Mouse (Mus musculus): ENCODE measurements at regions not wholly inside any gene's neighbourhood (a gene's known extent, or its start where the extent isn't known, plus 50 kb on each side); places are given as distances from the start of the nearest gene placed in this dataset.

- TF ChIP-seq CTCF (conservative IDR thresholded peaks at IDR 0.05) = no peak
- DNase-seq (ENCODE audit: low spot score in 2 of 2) = no peak
These were observed 132.7 kb upstream of the Itga4 start for GRCm38 (mm10) chr2:79122530-79122929.

GRCm38 (mm10) chr2:79124272-79124976 is 130.8 kb upstream of the Itga4 start:
- no peak overlapping the region for H3K27ac ChIP-seq
- H3K4me3 ChIP-seq = no peak overlapping the region
- no peak for DNase-seq (ENCODE audit: low spot score in 2 of 2)
- TF ChIP-seq CTCF (conservative IDR thresholded peaks at IDR 0.05) = no peak

More at GRCm38 (mm10) chr2:79122530-79122929, 132.7 kb upstream of the Itga4 start:
- no peak overlapping the region for H3K4me3 ChIP-seq
- H3K27ac ChIP-seq = no peak overlapping the region

- no peak overlapping the region for H3K4me3 ChIP-seq
- no peak for TF ChIP-seq CTCF (conservative IDR thresholded peaks at IDR 0.05)
- DNase-seq (ENCODE audit: low spot score in 2 of 2) = no peak
- H3K27ac ChIP-seq = no peak overlapping the region
These were observed 128.9 kb upstream of the Itga4 start for GRCm38 (mm10) chr2:79126170-79126879.

- H3K27ac ChIP-seq = no peak overlapping the region
- TF ChIP-seq CTCF (conservative IDR thresholded peaks at IDR 0.05) = no peak
- no peak overlapping the region for H3K4me3 ChIP-seq
- no peak for DNase-seq (ENCODE audit: low spot score in 2 of 2)
These were observed 128.1 kb upstream of the Itga4 start for GRCm38 (mm10) chr2:79126996-79127741.

- no peak for TF ChIP-seq CTCF (conservative IDR thresholded peaks at IDR 0.05)
- no peak overlapping the region for H3K27ac ChIP-seq
- DNase-seq (ENCODE audit: low spot score in 2 of 2) = no peak
- no peak overlapping the region for H3K4me3 ChIP-seq
These were observed 127.4 kb upstream of the Itga4 start for GRCm38 (mm10) chr2:79127822-79128221.

GRCm38 (mm10) chr2:79130660-79131059 is 124.6 kb upstream of the Itga4 start:
- H3K27ac ChIP-seq = no peak overlapping the region
- TF ChIP-seq CTCF (conservative IDR thresholded peaks at IDR 0.05) = no peak
- no peak overlapping the region for H3K4me3 ChIP-seq
- no peak for DNase-seq (ENCODE audit: low spot score in 2 of 2)

- TF ChIP-seq CTCF (conservative IDR thresholded peaks at IDR 0.05) = no peak
- DNase-seq (ENCODE audit: low spot score in 2 of 2) = no peak
- Histone ChIP-seq H3K27ac (no peak overlapping the region), H3K4me3 (no peak overlapping the region)
These were observed 124.0 kb upstream of the Itga4 start for GRCm38 (mm10) chr2:79131235-79131634.

GRCm38 (mm10) chr2:79131743-79132517 is 123.3 kb upstream of the Itga4 start:
- Histone ChIP-seq H3K4me3 (no peak overlapping the region), H3K27ac (no peak overlapping the region)
- TF ChIP-seq CTCF (conservative IDR thresholded peaks at IDR 0.05) = no peak
- DNase-seq (ENCODE audit: low spot score in 2 of 2) = no peak

- no peak for DNase-seq (ENCODE audit: low spot score in 2 of 2)
- no peak overlapping the region for H3K27ac ChIP-seq
- no peak overlapping the region for H3K4me3 ChIP-seq
- TF ChIP-seq CTCF (conservative IDR thresholded peaks at IDR 0.05) = no peak
These were observed 122.7 kb upstream of the Itga4 start for GRCm38 (mm10) chr2:79132518-79132845.

GRCm38 (mm10) chr2:79134281-79134680 is 120.9 kb upstream of the Itga4 start:
- TF ChIP-seq CTCF (conservative IDR thresholded peaks at IDR 0.05) = no peak
- Histone ChIP-seq H3K4me3 (no peak overlapping the region), H3K27ac (no peak overlapping the region)
- DNase-seq (ENCODE audit: low spot score in 2 of 2) = no peak

- no peak for DNase-seq (ENCODE audit: low spot score in 2 of 2)
- TF ChIP-seq CTCF (conservative IDR thresholded peaks at IDR 0.05) = no peak
- H3K27ac ChIP-seq = no peak overlapping the region
- H3K4me3 ChIP-seq = no peak overlapping the region
These were observed 119.2 kb upstream of the Itga4 start for GRCm38 (mm10) chr2:79135986-79136385.

GRCm38 (mm10) chr2:79136619-79137458 is 118.4 kb upstream of the Itga4 start:
- Histone ChIP-seq H3K27ac (no peak overlapping the region), H3K4me3 (no peak overlapping the region)
- no peak for TF ChIP-seq CTCF (conservative IDR thresholded peaks at IDR 0.05)
- DNase-seq (ENCODE audit: low spot score in 2 of 2) = no peak

Measured in layer of hippocampus, adult 2 months (tissue).